Mouse (Mus musculus): Measurements from ENCODE around the gene Nlgn2.

- TF ChIP-seq CTCF (IDR thresholded peaks at IDR 0.05; ENCODE audit: control insufficient read depth, insufficient read depth, low read length) (no peak), POLR2A (IDR thresholded peaks at IDR 0.05; ENCODE audit: borderline replicate concordance, control insufficient read depth, low read depth, low read length) (no peak)
Measured at GRCm38 (mm10) chr11:69850754-69851153, 13.2 kb upstream of the Nlgn2 start.

Data from bone marrow, adult 2 months (tissue).